Comparison of ENCODE assay signal across 8 mouse cellular contexts in the genomic region with DNA sequence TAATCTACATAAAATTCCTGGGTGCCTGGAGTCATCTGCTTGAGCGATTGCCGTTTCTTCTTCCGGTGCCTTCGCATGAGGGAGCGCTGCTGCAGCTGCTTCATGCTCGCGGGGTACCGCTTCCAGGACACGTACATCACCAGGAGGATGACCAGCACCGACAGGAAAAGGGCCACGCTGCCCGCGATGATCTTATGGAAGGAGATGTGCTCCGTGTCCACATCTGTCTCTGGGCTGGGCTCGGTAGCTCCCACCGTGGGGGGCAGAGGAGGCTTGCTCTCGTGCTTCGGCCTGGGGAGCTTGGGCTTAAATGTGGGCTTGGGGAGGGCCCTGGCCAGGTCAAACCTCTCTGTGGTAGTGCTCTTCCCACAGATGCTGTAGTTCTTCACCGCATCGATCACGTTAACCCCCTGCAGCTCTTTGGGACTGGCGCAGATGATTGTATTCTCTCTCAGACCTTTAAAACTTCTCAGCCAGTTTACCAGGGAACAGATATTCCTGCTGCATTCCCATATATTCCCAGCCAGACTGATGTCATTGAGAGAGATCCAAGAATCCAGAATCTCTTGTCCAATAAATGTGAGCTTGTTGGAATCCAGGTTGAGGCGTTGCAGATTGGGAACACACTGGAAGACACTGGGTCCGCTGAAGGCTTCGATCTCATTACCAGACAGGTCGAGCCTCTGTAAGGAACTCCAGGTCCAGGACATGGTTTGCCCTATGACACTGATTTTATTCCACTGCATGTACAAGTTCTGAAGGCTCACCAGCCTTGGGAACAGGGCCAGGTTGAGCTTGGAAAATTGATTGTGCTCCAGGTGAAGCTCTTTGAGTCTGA. TPM values are rescaled to one million over a fixed set of nuclear protein-coding genes. Genes with fewer than 3 reads are reported as not detected.
A peak's percentile ranks its signal among the peaks of the same experiment; 100 is the strongest.
DNase-seq lines count a peak whose midpoint lies in the region; ATAC-seq and TF ChIP-seq lines count a peak whose summit lies in the region.

No protein-coding gene starts in this region.

- H3K36me3 ChIP-seq in forebrain, embryonic 13.5 days (ENCODE audit: poor library complexity, severe bottlenecking): no peaks in the 10 kb centered on the region

- peak overlapping the region; percentile 89 for H3K4me2 ChIP-seq in forebrain, embryonic 13.5 days

- no peak overlapping the region for H3K27ac ChIP-seq in forebrain, embryonic 13.5 days
- H3K27ac ChIP-seq in olfactory bulb, adult 2 months (ENCODE audit: insufficient read depth, low read depth, low read length): peak overlapping the region; percentile 93

- peak overlapping the region; percentile 49 for H3K4me3 ChIP-seq in forebrain, embryonic 13.5 days
- peak overlapping the region; percentile 65 for H3K4me3 ChIP-seq in olfactory bulb, adult 2 months (ENCODE audit: insufficient read depth, low read depth, low read length)

- WGBS in forebrain, embryonic 13.5 days: 3% methylated on average over 26 of the region's 26 CpGs
- 5% methylated on average over 26 of the region's 26 CpGs for WGBS in olfactory bulb, adult 2 months

- H3K4me1 ChIP-seq in forebrain, embryonic 13.5 days: peaks cover 45% of the 10 kb centered on the region
- no peaks in the 10 kb centered on the region for H3K4me1 ChIP-seq in olfactory bulb, adult 2 months (ENCODE audit: control insufficient read depth, insufficient read depth, low read length)

- peak overlapping the region; percentile 62 for H3K9ac ChIP-seq in forebrain, embryonic 13.5 days

- TF ChIP-seq POLR2A in olfactory bulb, adult 2 months (IDR thresholded peaks at IDR 0.05; ENCODE audit: insufficient read depth, low read depth, low read length): no peak

- intact Hi-C loops in left cerebral cortex, postnatal 4 days (cut with DNase I): no loop called here

- peaks cover 16% of the 10 kb centered on the region for H3K27me3 ChIP-seq in forebrain, embryonic 13.5 days

- TF ChIP-seq CTCF in olfactory bulb, adult 2 months (IDR thresholded peaks at IDR 0.05; ENCODE audit: insufficient read depth, low read depth, low read length): no peak

- DNase-seq in heart, adult 11 months: peak; percentile 91
- no peak for DNase-seq in heart, adult 9 months (ENCODE audit: low spot score in 2 of 2)
- DNase-seq in cerebellum, adult 18-20 months: peak; percentile 62 to 75
- DNase-seq in left cerebral cortex, postnatal 4 days: peak; percentile 25
- no peak for DNase-seq in spleen, adult 18-20 months
- DNase-seq in adipocyte (ENCODE audit: low spot score): no peak

- H3K9me3 ChIP-seq in forebrain, embryonic 13.5 days (replicated peaks): no peaks in the 10 kb centered on the region

- no peak for ATAC-seq in forebrain, embryonic 13.5 days

RNA-seq across cellular contexts. Expression of gene Lrrtm3, which starts 1.9 kb away (rescaled TPM):
- 8.1 and 11.7 TPM in 2 replicates for polyA plus RNA-seq in forebrain, embryonic 13.5 days (2015; fragmentation: Nextera tagmentation; extraction: Ambion mirVana)
- total RNA-seq in left cerebral cortex, postnatal 4 days (2021): 10 to 100 TPM; 39.5 to 45.9 TPM
- polyA plus RNA-seq in olfactory bulb, adult 2 months (2012; ENCODE audit: insufficient read depth, insufficient read length, low replicate concordance, missing spikeins): not detected in 2 replicates

Comparison
In these comparisons a context has a peak if more than half of its experiments do, and no peak if none do; other contexts are left out.
1. DNase-seq: peak in heart, adult 11 months (single experiment), cerebellum, adult 18-20 months (2 of 2) and left cerebral cortex, postnatal 4 days (single experiment); none in heart, adult 9 months (0 of 2), spleen, adult 18-20 months (0 of 2) and adipocyte (single experiment).